Mouse (Mus musculus) heart, embryonic 15.5 days (tissue): ENCODE data around the gene Dolpp1. TPM values are rescaled to one million over a fixed set of nuclear protein-coding genes. Genes with fewer than 3 reads are reported as not detected.

Source experiments
- ATAC-seq: fragments of 200-750 bp; cut with Nextera tagmentation; replicated peaks from 2 replicates; pipeline ENCODE4 v1.8.0; 2017; ENCODE audit warnings: low read depth, moderate TSS enrichment; ENCODE audit not compliant: insufficient number of reproducible peaks, insufficient read depth, low FRiP score
- H3K27ac ChIP-seq: fragments of 300-500 bp; sonication (generic); 2 replicates; pipeline ENCODE4 v1.5.1; 2015; ENCODE audit warnings: mild to moderate bottlenecking, inconsistent platforms
- H3K27me3 ChIP-seq: fragments of 300-500 bp; sonication (generic); 2 replicates; pipeline ENCODE4 v1.6.1; 2015; ENCODE audit warnings: inconsistent platforms
- H3K36me3 ChIP-seq: fragments of 300-500 bp; sonication (generic); 2 replicates; pipeline ENCODE4 v1.6.1; 2015; ENCODE audit warnings: mild to moderate bottlenecking, inconsistent platforms
- H3K4me1 ChIP-seq: fragments of 300-500 bp; sonication (generic); replicated peaks from 2 replicates; pipeline ENCODE4 v1.6.1; 2015; ENCODE audit warnings: inconsistent platforms
- H3K4me2 ChIP-seq: fragments of 300-500 bp; sonication (generic); 2 replicates; pipeline ENCODE4 v1.6.1; 2015; ENCODE audit warnings: inconsistent platforms, mild to moderate bottlenecking, moderate library complexity
- H3K4me3 ChIP-seq: fragments of 300-500 bp; sonication (generic); 2 replicates; pipeline ENCODE4 v1.5.1; 2015; ENCODE audit warnings: mild to moderate bottlenecking, inconsistent platforms
- H3K9ac ChIP-seq: fragments of 300-500 bp; sonication (generic); 2 replicates; pipeline ENCODE4 v1.6.1; 2015; ENCODE audit warnings: mild to moderate bottlenecking, inconsistent platforms
- H3K9me3 ChIP-seq: fragments of 300-500 bp; sonication (generic); replicated peaks from 2 replicates; pipeline ENCODE4 v1.6.1; 2016; ENCODE audit warnings: inconsistent platforms
- WGBS: fragments of 180-500 bp; shearing (Covaris S2); methylation state at CpG from one replicate; pipeline ENCODE4 v1.1.7; 2015; ENCODE audit warnings: mixed read lengths; 5-methylcytosine and 5-hydroxymethylcytosine counted together
- polyA plus RNA-seq: library from polyadenylated mRNA; unstranded; fragments of >200 nt; fragmentation: Nextera tagmentation; extraction: Ambion mirVana; gene quantifications from 2 replicates; pipeline ENCODE4 v1.2.1, GENCODE M21; 2015

Dolpp1 gene
- polyA plus RNA-seq, 1 experiment from 2014 or later: 19.5 TPM

DNA sequence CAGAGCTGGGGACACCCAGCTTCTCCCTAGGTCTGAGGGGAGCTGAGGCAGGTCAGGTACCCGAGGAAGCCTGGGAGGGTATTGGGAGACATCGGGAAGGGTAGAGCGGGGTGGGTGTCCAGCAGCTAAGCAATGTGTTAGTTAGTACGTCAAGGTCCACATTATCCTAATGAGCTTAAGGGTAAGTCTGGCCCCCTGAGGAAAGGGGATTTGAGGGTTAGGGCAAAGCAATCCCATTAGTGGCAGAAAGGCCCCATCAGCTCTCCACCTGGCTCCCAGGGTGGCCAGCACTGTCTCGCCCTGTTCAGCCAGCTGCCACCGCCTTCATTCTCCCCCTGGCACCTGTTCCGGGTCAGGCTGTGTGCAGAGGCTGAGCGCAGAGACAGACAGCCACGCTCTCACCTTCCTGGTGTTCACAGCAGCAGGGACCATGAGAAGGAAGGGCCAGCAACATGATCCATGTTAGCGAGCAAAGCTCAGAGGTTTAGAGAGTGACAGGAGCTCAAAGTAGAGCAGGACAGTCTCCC, 6.0 kb downstream of the Dolpp1 start:
- H3K9ac ChIP-seq: no peak overlapping the region
- H3K4me2 ChIP-seq: no peak overlapping the region
- peaks cover 26% of the 10 kb centered on the region for H3K4me1 ChIP-seq
- 84% methylated on average over 10 of the region's 10 CpGs for WGBS
- H3K4me3 ChIP-seq: no peak overlapping the region
- H3K36me3 ChIP-seq: peaks cover 57% of the 10 kb centered on the region; the same call in 1 of the 2 replicates
- H3K9me3 ChIP-seq: no peaks in the 10 kb centered on the region
- ATAC-seq: no peak
- H3K27me3 ChIP-seq: no peaks in the 10 kb centered on the region
- H3K27ac ChIP-seq: no peak overlapping the region

DNA sequence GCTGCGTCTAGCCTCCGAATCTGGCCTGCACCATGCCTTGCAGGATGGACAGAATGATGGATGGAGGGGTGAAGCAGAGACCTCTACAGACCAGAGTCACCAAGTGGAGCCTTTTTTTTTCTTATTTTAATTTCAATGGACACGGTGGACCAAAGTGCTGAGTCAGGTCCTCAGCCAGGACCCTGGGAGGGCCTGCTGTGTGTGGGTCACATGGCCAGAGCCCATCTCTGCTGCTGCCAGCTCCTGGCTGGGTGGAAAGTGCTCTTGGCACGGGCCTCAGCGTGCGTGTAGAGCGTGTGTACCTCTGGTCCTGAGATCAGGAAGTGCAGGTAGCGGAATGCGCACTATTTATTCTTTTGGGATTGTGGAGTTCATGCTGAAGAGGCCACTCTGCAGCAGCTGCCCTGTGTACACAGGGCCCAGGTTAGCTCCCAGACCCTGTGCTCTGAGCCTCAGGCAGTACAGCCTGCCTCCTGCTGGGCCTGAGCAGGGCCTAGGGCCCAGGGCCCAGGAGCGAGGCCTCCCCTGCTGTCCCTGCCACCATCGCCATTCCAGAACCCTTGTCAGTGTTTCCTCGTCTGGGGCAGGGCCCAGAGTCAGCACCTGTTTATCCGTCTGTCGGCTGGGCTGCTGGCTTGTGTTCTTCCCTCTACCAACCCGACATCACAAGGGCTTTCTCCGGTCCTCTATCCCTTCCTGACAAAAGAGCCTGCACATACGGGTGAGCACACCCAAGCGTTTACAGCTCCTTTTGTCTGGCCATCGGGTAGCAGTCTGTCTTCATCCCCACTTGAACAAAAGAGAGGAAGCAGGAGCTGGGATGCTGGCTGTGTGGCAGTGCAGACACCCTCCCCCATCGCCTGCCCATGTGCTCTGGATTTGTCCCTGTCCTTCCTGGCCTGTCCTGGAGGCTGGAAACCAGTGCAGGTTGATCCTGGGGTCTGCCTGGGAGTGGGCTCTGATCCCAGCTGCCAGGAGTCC, 7.4 kb downstream of the Dolpp1 start:
- no peak overlapping the region for H3K4me2 ChIP-seq
- H3K27me3 ChIP-seq: no peaks in the 10 kb centered on the region
- 0 out of 2 replicates have a peak overlapping the region, but pooled peaks have one; percentile 32 for H3K9ac ChIP-seq
- H3K9me3 ChIP-seq: no peaks in the 10 kb centered on the region
- peaks cover 12% of the 10 kb centered on the region for H3K4me1 ChIP-seq
- peak; percentile 56 for ATAC-seq
- H3K36me3 ChIP-seq: peaks cover 68% of the 10 kb centered on the region
- WGBS: 60% methylated on average over 20 of the region's 20 CpGs
- H3K27ac ChIP-seq: peak overlapping the region; percentile 82
- no peak overlapping the region for H3K4me3 ChIP-seq

DNA sequence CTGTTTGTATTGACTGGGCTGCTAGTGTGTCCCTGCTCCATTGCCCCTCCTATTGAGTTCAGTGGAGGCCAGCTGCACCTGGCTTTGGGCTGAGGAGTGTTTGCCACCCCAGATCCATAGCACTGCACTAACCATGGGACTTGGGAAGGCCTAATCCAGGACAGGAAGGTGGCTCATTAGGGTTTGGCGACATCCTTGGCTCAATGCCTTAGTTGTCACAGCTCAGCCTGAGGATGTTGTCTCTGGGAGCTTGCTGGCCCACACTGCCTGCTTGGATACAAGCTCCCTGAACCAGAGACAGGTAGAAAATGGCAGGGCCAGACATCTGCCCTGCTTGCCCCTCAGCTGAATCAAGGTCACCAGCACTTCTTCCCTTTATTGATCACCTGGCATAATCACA, 9.5 kb downstream of the Dolpp1 start:
- Histone ChIP-seq H3K36me3 (peaks cover 79% of the 10 kb centered on the region), H3K9ac (no peak overlapping the region), H3K4me1 (peaks cover 12% of the 10 kb centered on the region), H3K27ac (no peak overlapping the region), H3K27me3 (no peaks in the 10 kb centered on the region), H3K9me3 (no peaks in the 10 kb centered on the region), H3K4me3 (no peak overlapping the region), H3K4me2 (no peak overlapping the region)
- no peak for ATAC-seq
- WGBS: 57% methylated on average over 1 of the region's 1 CpGs

DNA sequence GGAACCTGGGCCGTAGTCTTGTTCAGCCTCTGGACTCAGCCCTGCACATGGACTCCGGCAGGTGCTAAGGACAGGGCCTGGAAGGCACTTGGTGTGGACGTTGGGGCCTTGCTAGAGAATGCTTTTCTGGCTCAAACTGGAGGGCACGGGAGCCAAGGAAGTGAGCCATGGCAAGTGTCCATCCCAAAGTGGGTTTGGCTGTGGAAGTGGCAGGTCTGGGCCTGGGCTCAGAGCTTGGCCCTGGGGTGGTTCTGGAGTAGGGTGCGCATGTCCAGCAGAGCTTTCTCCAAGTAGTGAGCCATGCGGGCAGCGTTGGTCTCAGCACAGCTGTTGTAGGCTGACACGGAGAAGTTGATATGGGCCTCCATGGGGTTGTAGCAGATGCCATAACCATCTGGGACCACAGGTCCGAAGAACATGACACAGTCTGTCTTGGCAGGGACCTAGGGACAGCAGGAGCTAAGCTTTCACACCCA, 10.3 kb downstream of the Dolpp1 start:
- H3K36me3 ChIP-seq: peaks cover 73% of the 10 kb centered on the region
- WGBS: 88% methylated on average over 9 of the region's 9 CpGs

DNA sequence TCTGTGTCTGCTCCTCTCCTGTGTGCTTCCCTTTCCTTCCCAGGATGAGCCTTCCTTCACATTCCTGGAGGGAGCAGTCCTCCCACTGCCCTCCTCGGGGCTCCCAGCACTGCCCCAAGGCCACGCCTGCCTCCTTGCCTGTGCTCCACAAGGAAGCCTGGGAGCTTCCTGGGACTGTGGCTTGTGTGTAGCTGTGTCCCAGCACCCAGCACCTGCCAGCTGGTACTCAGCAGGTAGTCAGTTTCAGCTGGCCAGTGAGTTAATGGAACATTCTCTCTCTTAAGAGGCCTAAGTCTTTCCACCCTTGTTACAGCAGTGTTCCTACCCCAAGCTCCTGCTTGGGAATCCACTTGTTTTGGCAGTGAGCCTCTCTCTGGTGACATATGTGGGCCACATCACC, 10.8 kb downstream of the Dolpp1 start:
- Histone ChIP-seq H3K27ac (no peak overlapping the region), H3K27me3 (no peaks in the 10 kb centered on the region), H3K9me3 (no peaks in the 10 kb centered on the region), H3K9ac (no peak overlapping the region), H3K4me1 (peaks cover 12% of the 10 kb centered on the region), H3K36me3 (peaks cover 70% of the 10 kb centered on the region), H3K4me2 (no peak overlapping the region), H3K4me3 (no peak overlapping the region)
- ATAC-seq: no peak
- WGBS: 69% methylated on average over 2 of the region's 2 CpGs

More for the DNA sequence above, 10.3 kb downstream of the Dolpp1 start:
- Histone ChIP-seq H3K4me2 (no peak overlapping the region), H3K27ac (no peak overlapping the region), H3K4me1 (peaks cover 12% of the 10 kb centered on the region), H3K4me3 (no peak overlapping the region), H3K9me3 (no peaks in the 10 kb centered on the region), H3K9ac (no peak overlapping the region), H3K27me3 (no peaks in the 10 kb centered on the region)
- no peak for ATAC-seq

DNA sequence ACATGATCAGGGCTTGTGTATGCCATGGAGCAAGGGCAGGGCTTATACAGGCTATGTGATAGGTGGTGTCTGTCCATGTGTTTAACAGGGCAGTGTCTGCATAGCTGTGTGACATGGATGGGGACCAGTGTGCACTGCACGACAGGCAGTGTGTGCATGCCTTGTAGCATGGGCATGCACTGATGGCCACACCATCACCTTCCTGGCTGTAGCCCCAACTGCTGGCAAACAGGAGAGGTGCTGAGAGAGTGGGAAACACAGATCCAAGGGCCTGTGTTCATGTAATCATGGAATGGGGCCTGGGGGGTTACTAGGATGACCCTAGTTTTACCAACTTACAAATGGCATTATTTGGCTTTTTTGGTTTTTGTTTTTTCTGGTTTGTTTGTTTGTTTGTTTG, 11.8 kb downstream of the Dolpp1 start:
- peaks cover 74% of the 10 kb centered on the region for H3K36me3 ChIP-seq
- H3K4me1 ChIP-seq: peaks cover 16% of the 10 kb centered on the region
- H3K4me3 ChIP-seq: no peak overlapping the region
- H3K27me3 ChIP-seq: no peaks in the 10 kb centered on the region
- H3K9ac ChIP-seq: no peak overlapping the region
- H3K27ac ChIP-seq: no peak overlapping the region
- no peak for ATAC-seq
- H3K4me2 ChIP-seq: no peak overlapping the region
- 84% methylated on average over 1 of the region's 1 CpGs for WGBS
- no peaks in the 10 kb centered on the region for H3K9me3 ChIP-seq

DNA sequence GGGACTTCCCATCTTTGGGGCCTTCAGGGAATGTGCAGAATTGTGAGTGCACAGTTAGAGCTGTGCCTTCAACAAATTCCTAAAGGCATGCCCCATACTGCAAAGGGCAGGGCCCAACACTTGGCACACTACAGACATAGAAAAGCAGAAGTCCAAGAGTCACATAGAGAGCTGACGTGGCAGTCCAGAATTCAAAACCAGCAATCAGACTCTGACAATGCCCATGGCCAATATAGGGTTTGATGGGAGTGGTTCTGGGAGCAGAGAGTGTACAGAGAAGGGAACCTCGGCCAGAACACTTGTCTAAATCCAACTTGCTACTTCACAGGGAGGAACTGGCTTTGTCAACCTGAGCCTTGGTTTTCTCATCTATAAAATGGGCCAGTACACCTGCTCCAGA, 15.2 kb downstream of the Dolpp1 start:
- no peak overlapping the region for H3K27ac ChIP-seq
- no peak overlapping the region for H3K4me2 ChIP-seq
- H3K4me1 ChIP-seq: peaks cover 29% of the 10 kb centered on the region
- no peak for ATAC-seq
- H3K4me3 ChIP-seq: no peak overlapping the region
- 88% methylated on average over 2 of the region's 2 CpGs for WGBS
- no peaks in the 10 kb centered on the region for H3K27me3 ChIP-seq
- no peak overlapping the region for H3K9ac ChIP-seq
- H3K36me3 ChIP-seq: peaks cover 73% of the 10 kb centered on the region
- H3K9me3 ChIP-seq: no peaks in the 10 kb centered on the region

DNA sequence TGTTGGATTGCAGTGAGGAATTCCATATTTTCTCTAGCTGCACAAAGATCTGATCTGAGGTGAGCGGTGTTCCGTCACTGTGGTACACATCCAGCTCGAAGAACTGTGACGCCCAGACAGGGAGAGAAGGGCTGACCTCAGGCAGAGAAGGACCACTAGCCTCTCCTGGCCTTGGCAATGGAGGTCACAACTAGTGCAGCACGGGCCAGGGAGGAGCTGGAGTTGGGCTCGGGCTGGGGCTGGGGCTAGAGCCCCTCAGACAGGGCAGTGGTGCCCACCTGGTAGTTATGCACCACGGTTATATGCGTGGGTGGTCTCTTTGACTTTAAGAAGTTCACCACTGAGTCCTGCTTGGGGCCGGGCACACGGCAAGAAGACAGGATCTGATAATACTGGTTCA, 15.7 kb downstream of the Dolpp1 start:
- Histone ChIP-seq H3K27me3 (no peaks in the 10 kb centered on the region), H3K36me3 (peaks cover 68% of the 10 kb centered on the region), H3K4me3 (no peak overlapping the region), H3K27ac (no peak overlapping the region), H3K4me1 (peaks cover 33% of the 10 kb centered on the region), H3K4me2 (no peak overlapping the region), H3K9me3 (no peaks in the 10 kb centered on the region), H3K9ac (no peak overlapping the region)
- WGBS: 86% methylated on average over 10 of the region's 10 CpGs
- no peak for ATAC-seq

DNA sequence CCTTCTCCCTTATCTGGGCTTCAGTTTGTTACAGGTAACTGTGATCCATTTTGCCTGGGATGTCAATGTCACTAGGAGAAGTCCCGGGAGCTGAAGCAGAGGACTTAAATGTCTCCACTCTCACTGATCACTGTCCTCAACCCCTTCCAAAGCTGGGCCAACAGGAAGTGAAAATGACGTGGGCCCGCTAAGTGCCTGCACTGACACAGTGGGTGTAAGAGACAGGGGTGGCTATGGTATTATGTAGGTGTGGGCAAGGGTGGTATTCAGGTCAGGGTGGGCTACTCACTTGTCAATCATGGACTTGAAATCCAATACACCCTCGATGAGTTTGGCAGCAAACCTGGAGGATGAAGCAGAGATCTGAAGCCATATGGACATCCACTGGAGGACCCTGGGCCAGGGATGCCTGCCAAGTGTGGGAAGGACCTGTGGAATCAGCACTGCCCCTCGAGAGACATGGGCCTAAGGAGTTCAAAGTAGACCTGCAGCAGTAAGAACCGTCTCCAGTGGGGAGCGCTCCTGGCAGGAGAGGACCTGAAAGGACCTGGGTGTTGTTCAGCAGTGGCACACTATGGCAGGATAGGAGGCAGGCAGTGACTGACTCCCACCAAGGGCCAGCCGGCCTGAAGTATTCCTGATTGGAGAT, 16.5 kb downstream of the Dolpp1 start:
- Histone ChIP-seq H3K4me1 (peaks cover 39% of the 10 kb centered on the region), H3K4me3 (no peak overlapping the region), H3K9me3 (no peaks in the 10 kb centered on the region), H3K36me3 (peaks cover 60% of the 10 kb centered on the region), H3K27me3 (no peaks in the 10 kb centered on the region), H3K4me2 (no peak overlapping the region), H3K27ac (peak overlapping the region; percentile 81; the same call in 1 of the 2 replicates), H3K9ac (0 out of 2 replicates have a peak overlapping the region, but pooled peaks have one; percentile 17)
- 81% methylated on average over 8 of the region's 8 CpGs for WGBS
- no peak for ATAC-seq

DNA sequence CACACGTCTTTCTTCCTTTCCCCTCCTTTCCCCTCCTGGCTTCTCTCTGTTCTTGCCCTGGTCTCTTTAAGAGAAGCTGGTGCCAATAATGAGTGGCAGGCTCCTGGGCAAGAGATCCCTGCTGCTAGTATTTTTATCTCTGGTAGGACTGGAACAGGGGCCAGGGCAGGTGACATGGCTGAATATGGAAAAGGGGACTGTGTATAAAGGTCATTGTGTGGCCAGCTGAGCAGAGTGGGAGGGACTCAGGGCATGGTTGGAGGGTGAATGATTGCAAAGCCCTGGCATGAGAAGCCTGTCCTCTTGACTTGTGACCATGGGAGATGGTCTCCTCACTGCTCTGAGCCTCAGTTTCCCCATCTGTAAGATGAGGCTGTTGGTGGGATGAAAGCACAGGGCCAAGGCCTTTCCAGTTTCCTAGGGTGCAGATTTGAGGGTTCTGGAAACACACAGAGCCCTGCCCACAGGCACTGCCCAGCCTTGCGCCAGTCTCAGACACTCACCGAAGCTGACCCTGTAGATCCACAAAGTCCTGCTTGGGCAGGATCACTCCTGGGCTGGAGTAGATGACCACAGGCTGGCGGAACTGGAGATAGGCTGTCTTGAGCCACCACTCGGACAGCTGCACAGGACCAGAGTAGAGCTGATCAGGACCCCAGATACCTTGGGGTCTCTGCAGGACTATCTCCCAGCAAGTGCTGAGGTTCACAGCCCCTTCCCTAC, 17.6 kb downstream of the Dolpp1 start:
- H3K27me3 ChIP-seq: no peaks in the 10 kb centered on the region
- no peak overlapping the region for H3K9ac ChIP-seq
- peaks cover 53% of the 10 kb centered on the region for H3K36me3 ChIP-seq
- no peak overlapping the region for H3K4me3 ChIP-seq
- no peaks in the 10 kb centered on the region for H3K9me3 ChIP-seq
- 72% methylated on average over 5 of the region's 5 CpGs for WGBS
- peaks cover 50% of the 10 kb centered on the region for H3K4me1 ChIP-seq
- peak overlapping the region; percentile 81 for H3K27ac ChIP-seq
- peak; percentile 81 for ATAC-seq
- H3K4me2 ChIP-seq: 0 out of 2 replicates have a peak overlapping the region, but pooled peaks have one; percentile 10
